Mouse (Mus musculus) embryonic fibroblast, embryonic 13.5 days (primary cell): ENCODE measurements around the gene Naaladl2.

Experiments
- CTCF ChIP-seq: IDR thresholded peaks from 2 replicates; pipeline ENCODE4 v1.5.1; 2011; ENCODE audit warnings: mild to moderate bottlenecking, control low read depth, low read length, moderate library complexity, borderline replicate concordance; ENCODE audit not compliant: insufficient read depth
- POLR2A ChIP-seq: IDR thresholded peaks from 2 replicates; pipeline ENCODE4 v1.6.1; 2011; ENCODE audit warnings: low read depth, mild to moderate bottlenecking, control low read depth, low read length, moderate library complexity

DNA sequence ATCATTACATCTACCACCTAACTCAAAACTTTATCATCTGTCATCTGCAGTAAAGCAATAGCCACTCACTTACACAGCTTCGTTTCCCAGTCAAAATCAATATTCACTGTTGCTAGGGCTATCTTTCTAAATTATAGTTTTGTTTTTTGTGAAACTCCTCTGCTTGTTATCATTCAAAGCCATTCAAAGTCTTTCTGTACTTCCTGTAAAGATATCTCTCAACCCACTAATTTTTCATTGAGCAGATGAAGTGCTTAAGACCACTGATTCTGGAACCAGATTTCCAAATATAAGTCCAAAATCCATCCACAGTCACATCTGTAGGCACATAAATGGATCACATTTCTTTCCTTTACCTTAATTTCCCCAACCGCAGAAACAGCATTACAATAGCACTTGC lies 1020.0 kb downstream of the Naaladl2 start:
- TF ChIP-seq POLR2A (no peak), CTCF (no peak)
